In the genomic region with DNA sequence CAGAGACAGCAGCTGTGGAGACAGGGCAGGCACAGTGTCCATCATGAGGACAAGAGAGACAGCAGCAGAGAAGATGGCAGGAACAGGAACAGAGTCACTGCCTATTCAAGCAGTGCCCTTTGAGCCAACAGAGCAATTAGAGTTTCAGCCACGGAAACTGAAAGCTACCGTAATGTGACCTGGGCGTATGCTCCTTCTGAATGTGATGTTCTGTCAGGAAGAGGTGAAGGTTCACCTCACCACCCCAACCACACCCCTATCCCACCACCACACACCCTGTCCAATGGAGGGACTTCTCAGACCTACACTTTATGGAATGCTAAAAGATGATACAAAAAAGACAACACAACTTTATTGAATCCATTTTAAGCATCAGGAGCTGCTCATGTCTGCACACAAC, we compare ENCODE assay signal across 18 mouse cellular contexts. TPM values are rescaled to one million over a fixed set of nuclear protein-coding genes. Genes with fewer than 3 reads are reported as not detected.
DNase-seq lines count a peak whose midpoint lies in the region; ATAC-seq and TF ChIP-seq lines count a peak whose summit lies in the region.
"Not testable (repeated sequence)": the region's sequence is repeated elsewhere in the genome, so short reads cannot be mapped to it uniquely, and the experiment has no call there.
"Had no signal": no experiment of that assay in that cellular context is flagged by ENCODE, and none has a peak within 500 bp of the region (broad histone marks: within the 10 kb centered on the region; RNA-seq: fewer than 3 reads in every experiment).

No protein-coding gene starts in this region.

- TF ChIP-seq POLR2A in small intestine, adult 2 months (IDR thresholded peaks at IDR 0.05; ENCODE audit: low read depth, low read length) = not testable (repeated sequence)

- not testable (repeated sequence) for H3K4me2 ChIP-seq in intestine, embryonic 14.5 days (ENCODE audit: low read length); stomach, embryonic 16.5 days (ENCODE audit: low read depth, low read length)
- peak overlapping the region; percentile 48 for H3K4me2 ChIP-seq in intestine, embryonic 16.5 days (ENCODE audit: low read depth, low read length)

- not testable (repeated sequence) for H3K4me3 ChIP-seq in intestine, embryonic 14.5 days (ENCODE audit: low read depth, low read length); stomach, embryonic 16.5 days (replicated peaks; ENCODE audit: low read length)
- peak overlapping the region; percentile 43 for H3K4me3 ChIP-seq in intestine, embryonic 16.5 days (ENCODE audit: low read length)
- H3K4me3 ChIP-seq in small intestine, adult 2 months (ENCODE audit: low read depth, low read length) = peak overlapping the region; percentile 81

- H3K36me3 ChIP-seq in intestine, embryonic 14.5 days (ENCODE audit: control insufficient read depth, insufficient read depth, low read length); intestine, embryonic 16.5 days (ENCODE audit: control insufficient read depth, insufficient read depth, low read length); stomach, embryonic 16.5 days (ENCODE audit: control insufficient read depth, insufficient read depth, low read length): not testable (repeated sequence)
- H3K36me3 ChIP-seq in small intestine, adult 2 months (ENCODE audit: control insufficient read depth, insufficient read depth, low read length) = peaks cover 26% of the 10 kb centered on the region

- 56% methylated on average over 3 of the region's 3 CpGs for WGBS in intestine, embryonic 14.5 days
- WGBS in intestine, embryonic 16.5 days = 56% methylated on average over 3 of the region's 3 CpGs
- WGBS in small intestine, adult 2 months = 18% methylated on average over 3 of the region's 3 CpGs
- 57% methylated on average over 3 of the region's 3 CpGs for WGBS in stomach, embryonic 16.5 days

- not testable (repeated sequence) for H3K27me3 ChIP-seq in intestine, embryonic 14.5 days (replicated peaks; ENCODE audit: control insufficient read depth, insufficient read depth, low read length); intestine, embryonic 16.5 days (replicated peaks; ENCODE audit: control insufficient read depth, insufficient read depth, low read length); small intestine, adult 2 months (ENCODE audit: control insufficient read depth, insufficient read depth, low read length); stomach, embryonic 16.5 days (ENCODE audit: control insufficient read depth, insufficient read depth, low read length)

- H3K4me1 ChIP-seq in intestine, embryonic 14.5 days (replicated peaks; ENCODE audit: control insufficient read depth, insufficient read depth, low read length); intestine, embryonic 16.5 days (ENCODE audit: control insufficient read depth, insufficient read depth, low read length); small intestine, adult 2 months (ENCODE audit: control insufficient read depth, insufficient read depth, insufficient read length, low read length); stomach, embryonic 16.5 days (ENCODE audit: control insufficient read depth, insufficient read depth, low read length): not testable (repeated sequence)

- TF ChIP-seq CTCF in small intestine, adult 2 months (IDR thresholded peaks at IDR 0.05; ENCODE audit: extremely low read depth, insufficient read length, insufficient replicate concordance, low read depth, low read length) = not testable (repeated sequence)

- not testable (repeated sequence) for H3K27ac ChIP-seq in intestine, embryonic 14.5 days (ENCODE audit: low read depth)
- peak overlapping the region; percentile 64 for H3K27ac ChIP-seq in intestine, embryonic 16.5 days (ENCODE audit: low read length)
- peak overlapping the region; percentile 96 for H3K27ac ChIP-seq in small intestine, adult 2 months (ENCODE audit: insufficient read depth, low read depth, low read length)
- H3K27ac ChIP-seq in stomach, embryonic 16.5 days (ENCODE audit: low read length) = peak overlapping the region; percentile 18; the same call in 1 of the 2 replicates

- H3K9ac ChIP-seq in intestine, embryonic 14.5 days (ENCODE audit: low read length); stomach, embryonic 16.5 days (ENCODE audit: low read length): not testable (repeated sequence)
- H3K9ac ChIP-seq in intestine, embryonic 16.5 days (ENCODE audit: low read depth, low read length) = 0 out of 2 replicates have a peak overlapping the region, but pooled peaks have one; percentile 62

- H3K9me3 ChIP-seq in intestine, embryonic 14.5 days (ENCODE audit: control insufficient read depth, low read length); intestine, embryonic 16.5 days (ENCODE audit: control insufficient read depth, low read length); stomach, embryonic 16.5 days (replicated peaks; ENCODE audit: control insufficient read depth, low read length): not testable (repeated sequence)

- DNase-seq in heart, adult 11 months = peak; percentile 61
- DNase-seq in intestine, embryonic 14.5 days (ENCODE audit: low spot score) = not testable (repeated sequence)
- DNase-seq in yolk sac, embryonic 10.5 days (ENCODE audit: low spot score) = peak; percentile 25

- ATAC-seq in intestine, embryonic 14.5 days (replicated peaks; ENCODE audit: low FRiP score, low TSS enrichment, low read depth) = peak; percentile 70; the same call in 1 of the 2 replicates
- peak; percentile 84 for ATAC-seq in intestine, embryonic 16.5 days
- peak; percentile 54 for ATAC-seq in stomach, embryonic 16.5 days (ENCODE audit: insufficient read depth, low FRiP score)

RNA-seq across cellular contexts. Expression of a gene that starts 19.8 kb away (rescaled TPM):
- 0.14 and 0.22 TPM in 2 replicates for polyA plus RNA-seq in intestine, embryonic 14.5 days (2014; fragmentation: Nextera tagmentation; extraction: Ambion mirVana)
- 30.9 and 41.7 TPM in 2 replicates for polyA plus RNA-seq in intestine, embryonic 16.5 days (2015; fragmentation: Nextera tagmentation; extraction: Ambion mirVana)
- polyA plus RNA-seq in small intestine, adult 2 months (2012; rRNA removed) = 33.4 and 104 TPM in 2 replicates
- polyA plus RNA-seq in stomach, embryonic 16.5 days (2015; fragmentation: Nextera tagmentation; extraction: Ambion mirVana) = 2.6 and 3.6 TPM in 2 replicates
- polyA plus RNA-seq: activated CD4-positive, CD25-positive, alpha-beta regulatory T cell, adult 4 months; cerebellum, adult 2 months; cortical plate, adult 2 months; embryonic facial prominence, embryonic 10.5 days; embryonic facial prominence, embryonic 12.5 days; embryonic facial prominence, embryonic 14.5 days; forebrain, embryonic 11.5 days; forebrain, embryonic 13.5 days; forebrain, embryonic 15.5 days; G1E; Patski had no signal

RNA-seq across cellular contexts. Expression of a gene that starts 20.2 kb away (rescaled TPM):
- polyA plus RNA-seq in intestine, embryonic 14.5 days (2014; fragmentation: Nextera tagmentation; extraction: Ambion mirVana) = 1.1 and 3.3 TPM in 2 replicates
- 18.1 and 22.3 TPM in 2 replicates for polyA plus RNA-seq in intestine, embryonic 16.5 days (2015; fragmentation: Nextera tagmentation; extraction: Ambion mirVana)
- 19.3 and 61.4 TPM in 2 replicates for polyA plus RNA-seq in small intestine, adult 2 months (2012; rRNA removed)
- 3.8 and 3.9 TPM in 2 replicates for polyA plus RNA-seq in stomach, embryonic 16.5 days (2015; fragmentation: Nextera tagmentation; extraction: Ambion mirVana)
- polyA plus RNA-seq: activated CD4-positive, CD25-positive, alpha-beta regulatory T cell, adult 4 months; CD4-positive, CD25-positive, alpha-beta regulatory T cell, adult 4 months; cerebellum, adult 2 months; cortical plate, adult 2 months; embryonic facial prominence, embryonic 10.5 days; embryonic facial prominence, embryonic 12.5 days; embryonic facial prominence, embryonic 14.5 days; forebrain, embryonic 11.5 days; forebrain, embryonic 13.5 days; forebrain, embryonic 15.5 days; G1E; Patski had no signal
